16 mouse cellular contexts compared by ENCODE assay signal in genomic region chr13:29810780-29811179, GRCm38 (mm10). TPM values are rescaled to one million over a fixed set of nuclear protein-coding genes. Genes with fewer than 3 reads are reported as not detected.
DNase-seq lines count a peak whose midpoint lies in the region; ATAC-seq and TF ChIP-seq lines count a peak whose summit lies in the region.
"Had no signal": no experiment of that assay in that cellular context is flagged by ENCODE, and none has a peak within 500 bp of the region (broad histone marks: within the 10 kb centered on the region; RNA-seq: fewer than 3 reads in every experiment).

No protein-coding gene starts in this region.

- H3K4me3 ChIP-seq in forebrain, embryonic 14.5 days (ENCODE audit: low read depth, low read length), result no peak overlapping the region
- H3K4me3 ChIP-seq in forebrain, embryonic 10.5 days, result no peak overlapping the region
- no peak overlapping the region for H3K4me3 ChIP-seq in forebrain, embryonic 16.5 days (replicated peaks; ENCODE audit: low read length)
- H3K4me3 ChIP-seq in forebrain, embryonic 11.5 days (ENCODE audit: low read depth, low read length), result no peak overlapping the region
- H3K4me3 ChIP-seq: embryonic facial prominence, embryonic 10.5 days; embryonic facial prominence, embryonic 12.5 days had no signal

- TF ChIP-seq POLR2A in brain, embryonic 14.5 days (IDR thresholded peaks at IDR 0.05; ENCODE audit: borderline replicate concordance, extremely low read depth, insufficient read depth, insufficient read length, poor library complexity, severe bottlenecking), result no peak

- no peaks in the 10 kb centered on the region for H3K27me3 ChIP-seq in forebrain, embryonic 14.5 days (replicated peaks; ENCODE audit: control insufficient read depth, insufficient read depth, low read length)
- H3K27me3 ChIP-seq in forebrain, embryonic 10.5 days (ENCODE audit: poor library complexity, severe bottlenecking), result no peaks in the 10 kb centered on the region
- H3K27me3 ChIP-seq in forebrain, embryonic 16.5 days (replicated peaks; ENCODE audit: control insufficient read depth, insufficient read depth, low read length), result no peaks in the 10 kb centered on the region
- no peaks in the 10 kb centered on the region for H3K27me3 ChIP-seq in forebrain, embryonic 11.5 days (ENCODE audit: control insufficient read depth, insufficient read depth, low read length)
- H3K27me3 ChIP-seq: embryonic facial prominence, embryonic 12.5 days had no signal

- 70% methylated on average over 4 of the region's 4 CpGs for WGBS in forebrain, embryonic 14.5 days
- WGBS in forebrain, embryonic 10.5 days, result 93% methylated on average over 4 of the region's 4 CpGs
- 43% methylated on average over 4 of the region's 4 CpGs for WGBS in forebrain, embryonic 16.5 days
- 84% methylated on average over 4 of the region's 4 CpGs for WGBS in forebrain, embryonic 11.5 days

- no peaks in the 10 kb centered on the region for H3K9me3 ChIP-seq in forebrain, embryonic 14.5 days (replicated peaks; ENCODE audit: control insufficient read depth, low read length)
- no peaks in the 10 kb centered on the region for H3K9me3 ChIP-seq in forebrain, embryonic 10.5 days
- H3K9me3 ChIP-seq in forebrain, embryonic 16.5 days (ENCODE audit: control insufficient read depth, low read length), result no peaks in the 10 kb centered on the region
- no peaks in the 10 kb centered on the region for H3K9me3 ChIP-seq in forebrain, embryonic 11.5 days (ENCODE audit: control insufficient read depth, low read length)
- H3K9me3 ChIP-seq: embryonic facial prominence, embryonic 10.5 days; embryonic facial prominence, embryonic 12.5 days had no signal

- peak; percentile 34; the same call in 1 of the 2 replicates for ATAC-seq in forebrain, embryonic 14.5 days
- peak; percentile 49; the same call in 1 of the 2 replicates for ATAC-seq in forebrain, embryonic 16.5 days
- ATAC-seq in forebrain, embryonic 11.5 days (replicated peaks; ENCODE audit: low FRiP score), result no peak

- H3K27ac ChIP-seq in forebrain, embryonic 14.5 days (ENCODE audit: low read depth, low read length), result no peak overlapping the region
- no peak overlapping the region for H3K27ac ChIP-seq in forebrain, embryonic 10.5 days
- H3K27ac ChIP-seq in forebrain, embryonic 16.5 days (ENCODE audit: low read length), result peak overlapping the region; percentile 28; the same call in 1 of the 2 replicates
- H3K27ac ChIP-seq in forebrain, embryonic 11.5 days (ENCODE audit: low read depth, low read length), result no peak overlapping the region
- H3K27ac ChIP-seq: embryonic facial prominence, embryonic 10.5 days; embryonic facial prominence, embryonic 12.5 days had no signal

- no peak for TF ChIP-seq CTCF in brain, embryonic 14.5 days (IDR thresholded peaks at IDR 0.05; ENCODE audit: borderline replicate concordance, extremely low read depth, insufficient read depth, insufficient read length)

- peaks cover 11% of the 10 kb centered on the region for H3K4me1 ChIP-seq in forebrain, embryonic 14.5 days (ENCODE audit: control insufficient read depth, insufficient read depth, low read length)
- peaks cover 9% of the 10 kb centered on the region for H3K4me1 ChIP-seq in forebrain, embryonic 10.5 days
- peaks cover 14% of the 10 kb centered on the region for H3K4me1 ChIP-seq in forebrain, embryonic 16.5 days (replicated peaks; ENCODE audit: control insufficient read depth, insufficient read depth, low read length)
- no peaks in the 10 kb centered on the region for H3K4me1 ChIP-seq in forebrain, embryonic 11.5 days (replicated peaks; ENCODE audit: control insufficient read depth, insufficient read depth, low read length)
- H3K4me1 ChIP-seq: embryonic facial prominence, embryonic 12.5 days had no signal

- no peak for DNase-seq in forebrain, embryonic 14.5 days (ENCODE audit: low spot score)
- DNase-seq in forebrain, embryonic 10.5 days (ENCODE audit: extremely low spot score, low spot score), result no peak
- no peak for DNase-seq in forebrain, embryonic 11.5 days (ENCODE audit: low spot score)
- peak; percentile 54 for DNase-seq in brain, embryonic 14.5 days (ENCODE audit: low read depth)
- DNase-seq in urinary bladder, adult 18-20 months (ENCODE audit: low spot score in 2 of 2), result no peak
- DNase-seq: adrenal gland, adult 2 months; adrenal gland, postnatal 10 days; adrenal gland, postnatal 25 days; cerebellum, adult 11-12 months; cerebellum, adult 2 months; cerebellum, adult 9-10 months; cerebellum, postnatal 10 days; cerebellum, postnatal 25 days had no signal

- no peaks in the 10 kb centered on the region for H3K36me3 ChIP-seq in forebrain, embryonic 14.5 days (ENCODE audit: control insufficient read depth, insufficient read depth, low read length)
- H3K36me3 ChIP-seq in forebrain, embryonic 10.5 days (replicated peaks), result no peaks in the 10 kb centered on the region
- H3K36me3 ChIP-seq in forebrain, embryonic 16.5 days (ENCODE audit: control insufficient read depth, insufficient read depth), result no peaks in the 10 kb centered on the region
- H3K36me3 ChIP-seq in forebrain, embryonic 11.5 days (ENCODE audit: control insufficient read depth, insufficient read depth, low read length), result no peaks in the 10 kb centered on the region
- H3K36me3 ChIP-seq: embryonic facial prominence, embryonic 10.5 days; embryonic facial prominence, embryonic 12.5 days had no signal

- no peak overlapping the region for H3K9ac ChIP-seq in forebrain, embryonic 14.5 days (ENCODE audit: low read length)
- H3K9ac ChIP-seq in forebrain, embryonic 16.5 days (replicated peaks; ENCODE audit: low read depth, low read length), result no peak overlapping the region
- H3K9ac ChIP-seq in forebrain, embryonic 11.5 days (ENCODE audit: low read length), result no peak overlapping the region
- H3K9ac ChIP-seq: embryonic facial prominence, embryonic 12.5 days had no signal

- H3K4me2 ChIP-seq in forebrain, embryonic 14.5 days (ENCODE audit: low read length), result no peak overlapping the region
- no peak overlapping the region for H3K4me2 ChIP-seq in forebrain, embryonic 16.5 days (ENCODE audit: low read length)
- no peak overlapping the region for H3K4me2 ChIP-seq in forebrain, embryonic 11.5 days (ENCODE audit: low read depth, low read length, severe bottlenecking)
- H3K4me2 ChIP-seq: embryonic facial prominence, embryonic 12.5 days had no signal

RNA-seq across cellular contexts. Expression of gene Cdkal1, which starts 44.7 kb away (rescaled TPM):
- 23.9 and 32.1 TPM in 2 replicates for polyA plus RNA-seq in forebrain, embryonic 14.5 days (2014; fragmentation: Nextera tagmentation; extraction: Ambion mirVana)
- 34.3 and 34.5 TPM in 2 replicates for polyA plus RNA-seq in forebrain, embryonic 10.5 days (2016; fragmentation: Nextera tagmentation; extraction: Ambion mirVana)
- polyA plus RNA-seq in forebrain, embryonic 16.5 days (2015; fragmentation: Nextera tagmentation; extraction: Ambion mirVana), result 28.8 and 29.6 TPM in 2 replicates
- polyA plus RNA-seq in forebrain, embryonic 11.5 days (2014; fragmentation: Nextera tagmentation; extraction: Ambion mirVana), result 37.5 and 38.9 TPM in 2 replicates
- polyA plus RNA-seq in brain, embryonic 14.5 days (2012; rRNA removed), result 5.8 and 7.2 TPM in 2 replicates
